Mouse (Mus musculus) kidney, embryonic 14.5 days (tissue): ENCODE data around the gene Pbx4. TPM values are rescaled to one million over a fixed set of nuclear protein-coding genes. Genes with fewer than 3 reads are reported as not detected.
A peak's percentile ranks its signal among the peaks of the same experiment; 100 is the strongest.

ENCODE experiments used
- ATAC-seq: fragments of 200-750 bp; cut with Nextera tagmentation; 2 replicates; pipeline ENCODE4 v1.8.0; 2017; ENCODE audit warnings: moderate number of reproducible peaks, mild to moderate bottlenecking, moderate TSS enrichment, moderate library complexity; ENCODE audit not compliant: low FRiP score, low TSS enrichment
- H3K27ac ChIP-seq: fragments of 300-500 bp; sonication (generic); 2 replicates; pipeline ENCODE4 v1.5.1; 2014; ENCODE audit warnings: low read depth, mild to moderate bottlenecking, low read length, moderate library complexity, mixed read lengths
- H3K27me3 ChIP-seq: fragments of 300-500 bp; sonication (generic); 2 replicates; pipeline ENCODE4 v1.6.1; 2014; ENCODE audit warnings: mild to moderate bottlenecking, low read length; ENCODE audit not compliant: control insufficient read depth, insufficient read depth
- H3K36me3 ChIP-seq: fragments of 300-500 bp; sonication (generic); 2 replicates; pipeline ENCODE4 v1.6.1; 2014; ENCODE audit warnings: low read length, mixed read lengths; ENCODE audit not compliant: control insufficient read depth, insufficient read depth
- H3K4me1 ChIP-seq: fragments of 300-500 bp; sonication (generic); 2 replicates; pipeline ENCODE4 v1.6.1; 2014; ENCODE audit warnings: low read length, mixed read lengths; ENCODE audit not compliant: control insufficient read depth, insufficient read depth
- H3K4me2 ChIP-seq: fragments of 300-500 bp; sonication (generic); replicated peaks from 2 replicates; pipeline ENCODE4 v1.6.1; 2014; ENCODE audit warnings: low read depth, mild to moderate bottlenecking, low read length
- H3K4me3 ChIP-seq: fragments of 300-500 bp; sonication (generic); 2 replicates; pipeline ENCODE4 v1.5.1; 2014; ENCODE audit warnings: mild to moderate bottlenecking, low read length
- H3K9ac ChIP-seq: fragments of 300-500 bp; sonication (generic); 2 replicates; pipeline ENCODE4 v1.6.1; 2014; ENCODE audit warnings: low read depth, mild to moderate bottlenecking, low read length, moderate library complexity
- H3K9me3 ChIP-seq: fragments of 300-500 bp; sonication (generic); 2 replicates; pipeline ENCODE4 v1.6.1; 2016; ENCODE audit warnings: low read length; ENCODE audit not compliant: control insufficient read depth
- WGBS: fragments of 180-500 bp; shearing (Covaris S2); extraction: QIAGEN DNeasy Blood & Tissue Kit; methylation state at CpG from one replicate; pipeline ENCODE4 v1.1.7; 2014; 5-methylcytosine and 5-hydroxymethylcytosine counted together
- polyA plus RNA-seq: library from polyadenylated mRNA; unstranded; fragments of >200 nt; fragmentation: Nextera tagmentation; extraction: Ambion mirVana; gene quantifications from 2 replicates; pipeline ENCODE4 v1.2.1, GENCODE M21; 2014

Gene Pbx4
- polyA plus RNA-seq, 1 experiment from 2014 or later: 9.7 TPM

- Histone ChIP-seq H3K9me3 (no peaks in the 10 kb centered on the region), H3K9ac (no peak overlapping the region), H3K4me1 (no peaks in the 10 kb centered on the region), H3K4me2 (no peak overlapping the region), H3K27ac (no peak overlapping the region), H3K4me3 (no peak overlapping the region), H3K36me3 (no peaks in the 10 kb centered on the region), H3K27me3 (peaks cover 29% of the 10 kb centered on the region)
- 41% methylated on average over 10 of the region's 10 CpGs for WGBS
- no peak for ATAC-seq
These were observed 43.8 kb downstream of the Pbx4 start for GRCm38 (mm10) chr8:69876097-69876496.

DNA sequence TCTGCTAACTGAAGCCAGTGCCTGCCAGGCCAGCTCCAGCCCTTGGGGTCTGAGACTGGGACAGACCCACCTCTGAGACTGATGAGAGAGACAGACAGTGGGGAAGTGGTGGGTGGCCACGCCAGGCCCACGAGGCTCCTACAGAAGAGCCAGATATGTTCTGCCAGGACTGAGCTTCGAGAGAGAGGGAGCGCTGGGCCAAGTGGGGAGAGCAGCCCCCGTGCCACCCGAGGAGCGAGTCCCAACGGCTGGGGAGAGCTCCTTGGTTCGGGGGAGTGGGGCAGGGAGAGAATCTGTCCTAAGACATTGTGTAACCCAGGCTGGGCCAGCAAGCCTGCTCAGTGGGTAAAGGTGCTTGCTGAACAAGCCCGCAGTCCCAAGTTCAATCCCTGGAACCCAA is 44.7 kb downstream of the Pbx4 start:
- no peak for ATAC-seq
- H3K4me1 ChIP-seq: 0 out of 2 replicates have a peak, but pooled peaks cover 2% of the 10 kb centered on the region
- 78% methylated on average over 10 of the region's 10 CpGs for WGBS
- no peak overlapping the region for H3K27ac ChIP-seq
- no peak overlapping the region for H3K9ac ChIP-seq
- no peak overlapping the region for H3K4me3 ChIP-seq
- no peaks in the 10 kb centered on the region for H3K36me3 ChIP-seq
- no peak overlapping the region for H3K4me2 ChIP-seq
- no peaks in the 10 kb centered on the region for H3K9me3 ChIP-seq
- peaks cover 38% of the 10 kb centered on the region for H3K27me3 ChIP-seq

GRCm38 (mm10) chr8:69877396-69877795 is 45.1 kb downstream of the Pbx4 start:
- Histone ChIP-seq H3K4me3 (no peak overlapping the region), H3K4me2 (no peak overlapping the region), H3K9me3 (no peaks in the 10 kb centered on the region), H3K36me3 (no peaks in the 10 kb centered on the region), H3K27ac (no peak overlapping the region), H3K9ac (no peak overlapping the region), H3K4me1 (0 out of 2 replicates have a peak, but pooled peaks cover 3% of the 10 kb centered on the region), H3K27me3 (peaks cover 42% of the 10 kb centered on the region)
- 88% methylated on average over 4 of the region's 4 CpGs for WGBS
- ATAC-seq: no peak

- no peaks in the 10 kb centered on the region for H3K36me3 ChIP-seq
- no peaks in the 10 kb centered on the region for H3K9me3 ChIP-seq
- no peak overlapping the region for H3K27ac ChIP-seq
- H3K4me3 ChIP-seq: no peak overlapping the region
- no peak overlapping the region for H3K4me2 ChIP-seq
- H3K4me1 ChIP-seq: 0 out of 2 replicates have a peak, but pooled peaks cover 3% of the 10 kb centered on the region
- peaks cover 48% of the 10 kb centered on the region for H3K27me3 ChIP-seq
- no peak overlapping the region for H3K9ac ChIP-seq
- no peak for ATAC-seq
- 67% methylated on average over 3 of the region's 3 CpGs for WGBS
These were observed 45.7 kb downstream of the Pbx4 start for GRCm38 (mm10) chr8:69877992-69878391.

- no peak for ATAC-seq
- no peak overlapping the region for H3K9ac ChIP-seq
- 58% methylated on average over 8 of the region's 8 CpGs for WGBS
- H3K4me1 ChIP-seq: 0 out of 2 replicates have a peak, but pooled peaks cover 3% of the 10 kb centered on the region
- no peak overlapping the region for H3K27ac ChIP-seq
- no peaks in the 10 kb centered on the region for H3K36me3 ChIP-seq
- H3K4me2 ChIP-seq: no peak overlapping the region
- H3K27me3 ChIP-seq: peaks cover 65% of the 10 kb centered on the region
- no peaks in the 10 kb centered on the region for H3K9me3 ChIP-seq
- H3K4me3 ChIP-seq: no peak overlapping the region
These were observed 47.4 kb downstream of the Pbx4 start for GRCm38 (mm10) chr8:69879678-69880077.

GRCm38 (mm10) chr8:69880841-69881240 is 48.5 kb downstream of the Pbx4 start:
- 12% methylated on average over 37 of the region's 37 CpGs for WGBS

GRCm38 (mm10) chr8:69881261-69881865 is 49.1 kb downstream of the Pbx4 start:
- 22% methylated on average over 79 of the region's 79 CpGs for WGBS
- Histone ChIP-seq H3K4me1 (0 out of 2 replicates have a peak, but pooled peaks cover 3% of the 10 kb centered on the region), H3K4me3 (peak overlapping the region; percentile 39), H3K9me3 (no peaks in the 10 kb centered on the region), H3K4me2 (peak overlapping the region; percentile 50), H3K27ac (no peak overlapping the region), H3K36me3 (no peaks in the 10 kb centered on the region), H3K27me3 (peaks cover 82% of the 10 kb centered on the region), H3K9ac (peak overlapping the region; percentile 28; the same call in 1 of the 2 replicates)
- ATAC-seq: 0 out of 2 replicates have a peak, but pooled peaks have one; percentile 13

More at GRCm38 (mm10) chr8:69880841-69881240, 48.5 kb downstream of the Pbx4 start:
- H3K9ac ChIP-seq: no peak overlapping the region
- no peaks in the 10 kb centered on the region for H3K9me3 ChIP-seq
- no peak overlapping the region for H3K27ac ChIP-seq
- H3K4me3 ChIP-seq: peak overlapping the region; percentile 39
- H3K4me2 ChIP-seq: peak overlapping the region; percentile 50
- no peak for ATAC-seq
- H3K4me1 ChIP-seq: 0 out of 2 replicates have a peak, but pooled peaks cover 3% of the 10 kb centered on the region
- H3K36me3 ChIP-seq: no peaks in the 10 kb centered on the region
- peaks cover 76% of the 10 kb centered on the region for H3K27me3 ChIP-seq

DNA sequence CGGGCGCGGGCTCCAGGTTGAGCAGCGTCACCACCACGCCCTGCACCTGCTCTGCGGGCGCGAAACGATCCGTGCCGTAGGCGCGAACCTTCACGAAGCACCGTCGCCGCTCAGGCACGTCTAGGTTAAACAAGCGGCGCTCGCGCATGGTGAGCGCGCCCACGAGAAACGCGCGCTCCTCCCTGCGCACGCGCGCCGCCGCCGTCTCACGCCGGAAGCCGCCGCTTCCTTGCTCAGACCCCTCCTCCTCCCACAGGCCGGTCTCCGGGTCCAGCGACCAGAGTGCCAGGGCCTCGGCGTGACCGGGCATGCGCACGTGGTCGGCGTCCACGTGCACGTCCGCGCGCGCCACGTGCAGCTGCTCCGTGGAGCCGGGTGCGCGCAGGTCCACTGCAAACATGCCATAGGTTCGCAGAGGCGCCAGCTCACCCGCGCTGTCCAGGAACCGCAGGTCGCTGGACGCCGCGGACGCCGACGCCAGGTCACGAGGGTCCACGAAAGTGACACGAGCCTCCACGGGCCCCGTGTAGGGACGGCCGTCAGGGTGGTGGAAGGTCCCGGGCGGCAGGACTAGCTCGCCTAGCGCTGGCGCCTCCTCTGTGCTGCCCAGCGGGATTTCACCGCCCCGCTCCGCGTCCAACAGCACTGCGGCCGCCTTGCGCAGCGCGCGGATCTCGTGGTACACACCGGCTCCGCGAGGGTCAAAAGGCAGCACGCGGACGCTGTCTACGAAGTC is 49.9 kb downstream of the Pbx4 start:
- no peaks in the 10 kb centered on the region for H3K9me3 ChIP-seq
- H3K4me2 ChIP-seq: peak overlapping the region; percentile 50
- ATAC-seq: peak; percentile 37; the same call in 1 of the 2 replicates
- H3K27ac ChIP-seq: no peak overlapping the region
- peak overlapping the region; percentile 39 for H3K4me3 ChIP-seq
- peaks cover 89% of the 10 kb centered on the region for H3K27me3 ChIP-seq
- WGBS: 8% methylated on average over 103 of the region's 103 CpGs
- no peaks in the 10 kb centered on the region for H3K36me3 ChIP-seq
- peak overlapping the region; percentile 28; the same call in 1 of the 2 replicates for H3K9ac ChIP-seq
- 0 out of 2 replicates have a peak, but pooled peaks cover 5% of the 10 kb centered on the region for H3K4me1 ChIP-seq
